Mouse (Mus musculus): ENCODE measurements at regions not wholly inside any gene's neighbourhood (a gene's known extent, or its start where the extent isn't known, plus 50 kb on each side); places are given as distances from the start of the nearest gene placed in this dataset.

- TF ChIP-seq CTCF (conservative IDR thresholded peaks at IDR 0.05; ENCODE audit: low read length) (no peak), NANOG (IDR thresholded peaks at IDR 0.05; ENCODE audit: borderline replicate concordance, low read length) (no peak)
Measured at GRCm38 (mm10) chr16:76837450-76837849, 176.1 kb upstream of the Usp25 start.

Measured in E14TG2a.4 (cell line).